Mouse (Mus musculus): ENCODE results near the gene Mast3. TPM values are rescaled to one million over a fixed set of nuclear protein-coding genes. Genes with fewer than 3 reads are reported as not detected.

Mast3 gene
- polyA plus RNA-seq, 1 experiment from 2014 or later: 12.0 TPM

DNA sequence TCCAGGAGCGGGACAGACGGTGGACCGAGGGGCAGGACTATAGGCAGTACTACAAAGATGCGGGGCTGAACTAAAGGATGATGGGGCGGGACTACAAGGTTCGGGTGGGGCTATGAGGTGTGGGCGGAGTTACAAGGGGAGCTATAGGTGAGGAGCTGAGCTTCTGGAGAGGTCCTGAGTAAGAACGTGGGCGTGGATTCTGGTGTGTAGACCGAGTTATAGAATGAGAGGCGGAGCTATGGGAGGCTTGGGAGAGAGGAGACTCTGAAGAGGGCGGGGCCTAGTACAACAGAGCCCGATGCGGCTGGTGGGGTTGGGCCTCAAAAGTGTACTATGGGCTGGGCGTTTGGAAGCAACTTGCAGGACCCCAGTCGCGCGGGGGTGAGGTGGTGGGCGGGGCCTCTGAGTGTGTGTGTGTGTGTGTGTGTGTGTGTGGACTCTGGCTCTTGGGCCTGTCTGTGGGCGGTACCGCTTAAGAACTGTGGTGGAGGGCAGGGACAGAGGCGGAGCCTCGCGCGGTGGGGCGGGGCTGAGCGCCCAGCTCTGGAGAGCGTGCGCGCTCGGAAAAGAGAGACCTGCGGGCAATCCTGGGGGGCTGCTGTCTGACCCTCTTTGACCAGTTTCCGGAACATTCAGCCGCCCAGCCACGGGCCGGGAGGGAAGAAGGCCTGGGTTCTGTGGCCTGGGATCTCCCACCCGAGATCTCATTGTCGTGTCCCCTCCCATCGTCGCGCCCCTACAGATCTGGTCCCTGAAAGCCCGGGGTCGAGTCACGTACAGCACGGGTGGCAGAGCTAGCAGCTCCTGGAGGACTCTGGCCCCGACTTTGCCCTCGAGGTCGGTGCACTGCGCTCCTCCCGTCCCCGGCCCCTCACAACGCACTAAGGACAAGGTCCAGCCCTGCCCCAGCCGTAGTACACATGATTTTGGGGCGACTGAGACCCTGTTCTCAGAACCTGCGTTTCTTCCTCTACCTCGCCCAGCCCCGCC lies 7.5 kb downstream of the Mast3 start:
- peak overlapping the region; percentile 70 for H3K4me3 ChIP-seq
- peak; percentile 93 for DNase-seq (ENCODE audit: extremely low spot score, low spot score)
- H3K27ac ChIP-seq: peak overlapping the region; percentile 88
- WGBS: under 1% methylated on average over 56 of the region's 57 CpGs
- H3K4me1 ChIP-seq: peaks cover 70% of the 10 kb centered on the region
- H3K9me3 ChIP-seq: no peaks in the 10 kb centered on the region
- peaks cover 83% of the 10 kb centered on the region for H3K27me3 ChIP-seq (ENCODE audit: poor library complexity, severe bottlenecking)
- H3K36me3 ChIP-seq (replicated peaks): no peaks in the 10 kb centered on the region

DNA sequence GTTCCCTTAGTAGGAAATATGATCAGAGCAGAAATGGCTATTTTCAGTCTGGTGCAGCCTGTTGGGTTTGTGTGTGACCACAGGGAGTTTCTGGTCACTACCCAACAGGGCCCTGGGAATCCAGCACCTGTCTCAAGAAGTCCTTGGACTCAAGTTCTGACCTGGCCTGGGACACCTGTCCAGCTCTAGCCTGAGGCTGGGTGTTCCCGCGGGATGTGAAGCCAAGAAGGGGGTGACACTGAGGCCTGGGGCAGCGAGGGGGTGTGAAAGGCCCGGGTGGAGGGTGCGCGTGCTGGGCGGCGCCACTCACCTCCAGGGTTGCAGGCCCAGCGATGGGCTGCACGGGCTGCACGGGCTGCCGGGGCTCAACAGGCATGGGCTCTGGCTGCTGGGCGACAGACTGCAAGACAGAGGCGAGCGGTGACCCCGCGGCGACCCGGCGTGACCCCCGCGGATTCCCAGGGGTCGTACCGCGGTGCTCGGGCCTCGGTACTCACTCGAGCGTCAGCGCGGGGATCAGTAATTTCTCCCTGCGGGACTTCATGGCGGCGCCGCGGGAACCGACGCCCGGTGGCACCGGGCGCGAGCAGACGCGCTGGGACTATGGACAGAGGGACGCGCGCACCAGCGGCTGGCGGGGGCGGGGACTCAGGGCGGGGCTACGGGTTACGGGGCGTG lies 8.3 kb downstream of the Mast3 start:
- Histone ChIP-seq H3K9me3 (no peaks in the 10 kb centered on the region), H3K4me1 (peaks cover 76% of the 10 kb centered on the region), H3K27ac (peak overlapping the region; percentile 88), H3K36me3 (replicated peaks) (no peaks in the 10 kb centered on the region), H3K27me3 (ENCODE audit: poor library complexity, severe bottlenecking) (peaks cover 75% of the 10 kb centered on the region), H3K4me3 (peak overlapping the region; percentile 70)
- WGBS: 1% methylated on average over 54 of the region's 54 CpGs
- no peak for DNase-seq (ENCODE audit: extremely low spot score, low spot score)

DNA sequence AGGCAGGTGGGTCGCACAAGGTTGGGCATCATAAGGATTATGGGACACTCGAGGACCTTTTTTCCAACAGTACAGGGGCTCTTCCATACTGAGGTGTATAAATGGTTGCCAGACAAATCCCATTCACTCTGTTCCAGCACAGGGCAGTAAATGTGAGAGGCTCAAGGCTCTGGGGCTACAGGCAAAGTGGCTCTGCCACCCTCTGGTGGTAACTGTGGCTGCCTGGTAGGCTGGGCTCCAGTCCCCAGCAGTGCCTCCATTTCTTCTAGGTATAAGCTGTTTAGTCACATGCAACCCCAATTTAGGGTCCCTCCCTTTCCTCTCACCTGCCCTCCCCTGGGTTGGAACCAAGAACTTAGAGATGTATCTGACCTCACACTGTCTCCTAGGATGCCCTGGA lies 9.5 kb downstream of the Mast3 start:
- no peaks in the 10 kb centered on the region for H3K36me3 ChIP-seq (replicated peaks)
- no peak for DNase-seq (ENCODE audit: extremely low spot score, low spot score)
- no peak overlapping the region for H3K27ac ChIP-seq
- no peaks in the 10 kb centered on the region for H3K9me3 ChIP-seq
- no peak overlapping the region for H3K4me3 ChIP-seq
- H3K27me3 ChIP-seq (ENCODE audit: poor library complexity, severe bottlenecking): peaks cover 71% of the 10 kb centered on the region
- peaks cover 77% of the 10 kb centered on the region for H3K4me1 ChIP-seq
- 85% methylated on average over 2 of the region's 2 CpGs for WGBS

DNA sequence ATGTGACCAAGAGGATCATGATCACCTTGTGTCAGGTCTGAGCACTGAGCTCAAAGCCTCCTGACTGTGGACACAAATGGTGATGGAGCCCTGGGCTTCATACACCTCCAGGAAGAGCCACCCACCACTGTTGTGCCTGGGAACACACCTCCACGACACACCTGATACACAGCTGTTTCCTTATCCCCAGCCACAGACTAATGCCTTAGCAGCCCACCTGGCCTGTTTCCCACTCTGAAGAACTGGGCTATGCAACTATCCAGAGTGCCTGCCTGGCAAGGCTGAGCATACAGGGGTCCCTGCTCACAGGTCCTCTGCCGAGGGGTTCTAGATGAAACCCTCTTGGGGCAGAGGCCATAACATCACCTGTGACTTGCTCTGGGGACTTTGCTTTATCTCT lies 10.6 kb downstream of the Mast3 start:
- H3K27me3 ChIP-seq (ENCODE audit: poor library complexity, severe bottlenecking): peaks cover 71% of the 10 kb centered on the region
- H3K4me3 ChIP-seq: 0 out of 2 replicates have a peak overlapping the region, but pooled peaks have one; percentile 14
- peaks cover 7% of the 10 kb centered on the region for H3K36me3 ChIP-seq (replicated peaks)
- H3K27ac ChIP-seq: peak overlapping the region; percentile 92; the same call in 1 of the 2 replicates
- whole genome bisulfite sequencing: 92% methylated on average over 2 of the region's 2 CpGs
- no peaks in the 10 kb centered on the region for H3K9me3 ChIP-seq
- H3K4me1 ChIP-seq: peaks cover 86% of the 10 kb centered on the region
- no peak for DNase-seq (ENCODE audit: extremely low spot score, low spot score)

DNA sequence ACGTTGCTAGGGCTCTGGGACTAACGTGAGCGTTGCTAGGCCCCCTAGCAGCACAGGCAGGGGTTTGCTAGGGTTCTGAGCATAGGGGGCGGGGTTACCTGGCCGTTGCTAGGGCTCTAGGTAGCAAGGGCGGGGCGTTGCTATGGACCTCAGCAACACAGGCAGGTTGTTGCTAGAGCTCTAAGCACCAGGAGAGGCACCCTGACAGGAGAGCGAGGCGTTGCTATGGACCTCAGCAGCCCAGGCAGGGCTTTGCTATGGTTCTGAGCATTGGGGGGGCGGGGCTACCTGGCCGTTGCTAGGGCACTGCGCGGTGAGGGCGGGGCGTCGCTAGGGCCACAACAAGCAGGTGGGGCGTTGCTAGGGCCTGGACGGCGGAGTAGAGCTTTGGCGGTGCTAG lies 12.2 kb downstream of the Mast3 start:
- Histone ChIP-seq H3K27ac (peak overlapping the region; percentile 92), H3K4me3 (peak overlapping the region; percentile 66), H3K4me1 (peaks cover 92% of the 10 kb centered on the region), H3K9me3 (no peaks in the 10 kb centered on the region), H3K27me3 (ENCODE audit: poor library complexity, severe bottlenecking) (peaks cover 71% of the 10 kb centered on the region), H3K36me3 (replicated peaks) (peaks cover 23% of the 10 kb centered on the region)
- WGBS: under 1% methylated on average over 20 of the region's 20 CpGs
- DNase-seq (ENCODE audit: extremely low spot score, low spot score): peak; percentile 87

DNA sequence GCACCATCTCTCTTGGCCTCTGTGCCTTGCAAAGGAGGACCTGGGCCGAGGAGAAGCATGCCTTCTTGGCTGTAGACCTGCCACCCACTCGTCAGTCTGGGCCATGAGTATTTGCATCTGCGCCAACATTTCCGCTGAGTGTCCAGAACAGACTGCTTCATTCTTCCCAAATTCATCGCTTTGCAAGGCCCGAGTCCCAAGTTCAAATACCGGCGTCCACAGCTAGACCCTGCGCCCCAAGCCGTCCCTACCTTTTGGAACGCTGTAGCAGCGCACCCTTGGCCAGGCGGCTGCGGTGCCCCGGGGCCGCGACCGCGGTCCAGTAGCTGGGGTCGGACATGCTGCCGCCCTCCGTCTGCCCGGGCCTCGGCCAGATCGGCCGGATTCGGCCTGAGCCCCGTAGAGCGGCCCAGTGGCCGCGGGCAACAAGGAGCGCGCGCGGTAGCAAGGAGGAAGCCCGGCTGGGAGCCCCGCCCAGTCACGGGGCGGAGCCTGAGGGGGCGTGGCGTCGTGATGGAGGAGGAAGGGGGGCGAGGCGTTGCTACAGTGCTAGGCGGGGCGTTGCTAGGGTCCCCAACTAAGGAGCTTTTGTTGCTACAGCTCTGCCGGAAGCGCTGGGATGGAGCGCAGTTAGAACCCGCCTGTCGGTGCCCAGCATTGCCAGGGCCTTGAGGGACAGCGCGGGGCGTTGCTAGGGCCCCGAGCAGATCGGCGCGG lies 12.7 kb downstream of the Mast3 start:
- 5% methylated on average over 58 of the region's 58 CpGs for WGBS
- peak; percentile 97 for DNase-seq (ENCODE audit: extremely low spot score, low spot score)
- peaks cover 91% of the 10 kb centered on the region for H3K4me1 ChIP-seq
- H3K27ac ChIP-seq: peak overlapping the region; percentile 92
- peak overlapping the region; percentile 66 for H3K4me3 ChIP-seq
- peaks cover 28% of the 10 kb centered on the region for H3K36me3 ChIP-seq (replicated peaks)
- no peaks in the 10 kb centered on the region for H3K9me3 ChIP-seq
- peaks cover 74% of the 10 kb centered on the region for H3K27me3 ChIP-seq (ENCODE audit: poor library complexity, severe bottlenecking)

DNA sequence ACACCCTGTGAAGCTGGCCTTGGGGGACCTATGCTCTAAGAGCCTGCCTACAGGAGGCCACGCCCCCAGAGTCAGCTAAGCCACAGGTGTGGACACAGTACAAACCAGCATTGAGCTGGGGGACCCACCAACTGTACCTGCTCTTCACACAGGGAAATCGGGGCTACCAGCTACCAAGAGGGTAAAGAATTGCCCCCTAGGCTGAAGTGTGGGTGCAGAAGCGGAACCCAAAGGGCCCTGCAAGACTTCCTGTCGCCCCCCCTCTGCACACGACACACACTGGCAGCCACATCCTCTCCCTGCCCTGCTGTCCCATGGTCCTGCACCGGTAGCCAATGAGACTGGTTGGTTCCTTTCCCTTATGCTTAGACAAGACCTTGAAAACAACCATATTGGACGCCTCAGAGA lies 13.6 kb downstream of the Mast3 start:
- Histone ChIP-seq H3K9me3 (no peaks in the 10 kb centered on the region), H3K36me3 (replicated peaks) (peaks cover 37% of the 10 kb centered on the region), H3K4me1 (peaks cover 83% of the 10 kb centered on the region), H3K27ac (peak overlapping the region; percentile 92; the same call in 1 of the 2 replicates), H3K27me3 (ENCODE audit: poor library complexity, severe bottlenecking) (peaks cover 79% of the 10 kb centered on the region), H3K4me3 (peak overlapping the region; percentile 66)
- 80% methylated on average over 7 of the region's 7 CpGs for WGBS
- DNase-seq (ENCODE audit: extremely low spot score, low spot score): no peak

DNA sequence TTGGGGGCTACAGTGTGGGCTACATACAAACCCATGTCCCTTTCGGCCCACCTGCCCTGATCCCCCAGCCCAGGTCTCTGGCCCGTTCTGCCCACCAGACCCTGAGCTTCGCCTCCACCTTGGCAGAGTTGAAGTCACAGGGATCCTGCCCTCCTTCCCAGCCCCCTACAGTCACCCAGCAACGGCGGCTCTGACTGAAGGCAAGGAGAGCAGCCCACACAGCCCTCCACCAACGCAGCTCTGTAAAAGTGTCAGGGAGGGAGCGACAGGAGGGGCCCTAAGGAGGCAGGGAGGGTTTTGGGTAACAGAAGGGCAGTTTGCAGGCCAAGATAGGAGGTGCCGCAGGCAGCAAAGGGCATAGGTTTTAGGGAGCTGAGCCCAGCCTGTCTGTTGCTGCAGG lies 14.0 kb downstream of the Mast3 start:
- Histone ChIP-seq H3K9me3 (no peaks in the 10 kb centered on the region), H3K4me3 (peak overlapping the region; percentile 66), H3K27ac (peak overlapping the region; percentile 92; the same call in 1 of the 2 replicates), H3K4me1 (peaks cover 83% of the 10 kb centered on the region), H3K27me3 (ENCODE audit: poor library complexity, severe bottlenecking) (peaks cover 76% of the 10 kb centered on the region), H3K36me3 (replicated peaks) (peaks cover 41% of the 10 kb centered on the region)
- no peak for DNase-seq (ENCODE audit: extremely low spot score, low spot score)
- WGBS: 77% methylated on average over 8 of the region's 8 CpGs

DNA sequence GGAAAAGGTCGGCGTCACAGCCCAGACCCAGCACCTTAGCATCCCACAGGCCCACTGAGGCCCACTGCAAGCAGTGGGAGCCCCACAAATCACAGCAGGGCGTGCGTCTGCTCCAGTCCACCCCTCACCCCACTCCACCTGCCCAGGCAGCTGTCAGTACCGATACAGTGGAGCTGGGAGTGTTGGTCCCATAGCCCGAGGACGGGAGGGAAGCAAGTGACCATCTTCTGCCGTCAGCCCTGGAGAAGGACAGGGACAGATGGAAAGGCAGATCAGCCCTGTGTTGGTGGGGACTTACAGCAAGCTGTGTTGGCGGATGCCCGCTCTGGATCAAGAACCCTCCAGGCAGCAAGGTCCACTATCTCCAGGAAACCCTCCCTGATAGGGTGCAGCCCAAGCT lies 15.8 kb downstream of the Mast3 start:
- WGBS: 73% methylated on average over 10 of the region's 10 CpGs
- Histone ChIP-seq H3K4me1 (peaks cover 72% of the 10 kb centered on the region), H3K36me3 (replicated peaks) (peaks cover 59% of the 10 kb centered on the region), H3K27me3 (ENCODE audit: poor library complexity, severe bottlenecking) (peaks cover 60% of the 10 kb centered on the region), H3K27ac (peak overlapping the region; percentile 48), H3K9me3 (no peaks in the 10 kb centered on the region), H3K4me3 (peak overlapping the region; percentile 36; the same call in 1 of the 2 replicates)
- no peak for DNase-seq (ENCODE audit: extremely low spot score, low spot score)

DNA sequence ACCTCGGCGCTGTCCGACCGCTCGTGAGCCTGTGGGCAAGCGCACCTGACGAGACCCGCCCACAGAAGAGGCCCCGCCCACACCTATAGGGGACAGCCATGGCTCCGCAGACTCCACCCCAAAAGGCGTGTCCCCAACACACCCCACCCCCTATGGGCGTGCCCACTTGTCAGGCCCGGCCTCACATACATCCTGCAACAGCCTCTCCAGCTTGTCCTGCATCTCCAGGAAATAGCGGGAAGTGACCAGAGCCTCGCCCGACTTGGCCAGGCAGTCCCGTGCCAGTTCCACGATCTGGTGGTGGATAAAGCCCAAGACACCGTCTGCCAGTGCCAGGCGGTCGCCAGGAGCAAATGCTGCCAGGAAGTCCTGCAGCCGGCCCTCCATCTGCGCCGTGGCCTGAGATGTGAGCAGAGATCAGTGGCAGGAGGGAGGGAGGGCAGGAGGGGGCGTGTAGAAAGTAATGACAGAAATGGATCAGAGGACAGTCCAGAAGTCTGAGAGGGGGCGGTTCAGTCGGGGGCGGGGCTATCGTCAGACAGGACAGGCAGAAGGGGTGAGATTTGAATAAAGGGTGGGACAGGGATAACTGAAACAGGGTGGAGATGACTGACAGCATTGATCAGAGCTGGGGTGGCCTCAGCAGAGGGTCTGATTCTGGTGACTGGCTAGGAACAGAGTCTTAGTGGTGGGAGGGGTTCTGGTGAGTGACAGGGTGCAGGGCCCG lies 16.8 kb downstream of the Mast3 start:
- H3K4me3 ChIP-seq: peak overlapping the region; percentile 36
- DNase-seq (ENCODE audit: extremely low spot score, low spot score): peak; percentile 75
- peak overlapping the region; percentile 49; the same call in 1 of the 2 replicates for H3K27ac ChIP-seq
- peaks cover 69% of the 10 kb centered on the region for H3K36me3 ChIP-seq (replicated peaks)
- WGBS: 11% methylated on average over 30 of the region's 30 CpGs
- H3K27me3 ChIP-seq (ENCODE audit: poor library complexity, severe bottlenecking): peaks cover 51% of the 10 kb centered on the region
- peaks cover 63% of the 10 kb centered on the region for H3K4me1 ChIP-seq
- H3K9me3 ChIP-seq: no peaks in the 10 kb centered on the region

DNA sequence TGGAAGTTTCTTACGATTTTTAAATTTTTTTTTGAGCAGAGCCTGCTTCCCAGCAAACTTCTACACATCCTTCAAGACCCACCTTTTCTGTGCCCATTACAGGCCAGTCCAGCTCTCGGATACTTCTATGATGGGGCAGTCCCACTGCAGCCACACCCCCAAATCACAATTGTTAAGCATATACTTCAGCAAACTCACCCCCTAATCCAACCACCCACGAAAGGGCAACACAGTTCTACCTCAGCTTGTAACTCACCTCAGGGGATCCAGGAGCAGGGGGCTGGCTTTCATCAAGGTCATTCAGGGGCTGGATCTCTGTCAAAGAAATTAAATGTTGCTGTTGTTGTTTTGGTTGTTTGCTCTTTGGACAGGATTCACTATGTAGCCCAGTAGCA lies 17.8 kb downstream of the Mast3 start:
- peaks cover 50% of the 10 kb centered on the region for H3K27me3 ChIP-seq (ENCODE audit: poor library complexity, severe bottlenecking)
- WGBS: 91% methylated on average over 3 of the region's 3 CpGs
- H3K9me3 ChIP-seq: no peaks in the 10 kb centered on the region
- H3K27ac ChIP-seq: no peak overlapping the region
- peaks cover 79% of the 10 kb centered on the region for H3K36me3 ChIP-seq (replicated peaks)
- no peak overlapping the region for H3K4me3 ChIP-seq
- H3K4me1 ChIP-seq: peaks cover 52% of the 10 kb centered on the region
- no peak for DNase-seq (ENCODE audit: extremely low spot score, low spot score)

Data from forebrain, embryonic 10.5 days (tissue).